Mouse (Mus musculus) embryo, embryonic 10.5 days (tissue): ENCODE results near the gene Fam43a.

Source experiments
- DNase-seq: peaks from one replicate; pipeline ENCODE4 v3.0.0-alpha.2; 2015; ENCODE audit warnings: low spot score

Fam43a gene

GRCm38 (mm10) chr16:30629509-30629908 is 30.0 kb downstream of the Fam43a start:
- DNase-seq = no peak

GRCm38 (mm10) chr16:30633906-30634746 is 34.6 kb downstream of the Fam43a start:
- no peak for DNase-seq

GRCm38 (mm10) chr16:30638586-30638985 is 39.1 kb downstream of the Fam43a start:
- DNase-seq = no peak

GRCm38 (mm10) chr16:30640591-30640990 is 41.1 kb downstream of the Fam43a start:
- peak; percentile 43 for DNase-seq

- DNase-seq = no peak
These were observed 41.9 kb downstream of the Fam43a start for GRCm38 (mm10) chr16:30641408-30641807.

- no peak for DNase-seq
These were observed 42.7 kb downstream of the Fam43a start for GRCm38 (mm10) chr16:30642229-30642628.

- DNase-seq = no peak
These were observed 45.5 kb downstream of the Fam43a start for GRCm38 (mm10) chr16:30644981-30645380.

GRCm38 (mm10) chr16:30645841-30646558 is 46.5 kb downstream of the Fam43a start:
- DNase-seq = no peak

GRCm38 (mm10) chr16:30646856-30647255 is 47.3 kb downstream of the Fam43a start:
- DNase-seq = no peak

GRCm38 (mm10) chr16:30651292-30651691 is 51.8 kb downstream of the Fam43a start:
- DNase-seq = no peak
